Mouse (Mus musculus) limb, embryonic 15.5 days (tissue): ENCODE results near the gene Serbp1. TPM values are rescaled to one million over a fixed set of nuclear protein-coding genes. Genes with fewer than 3 reads are reported as not detected.

Source experiments
- ATAC-seq: fragments of 200-750 bp; cut with Nextera tagmentation; 2 replicates; pipeline ENCODE4 v1.8.0; 2017; ENCODE audit warnings: low read depth, moderate TSS enrichment; ENCODE audit not compliant: insufficient number of reproducible peaks, low FRiP score, low TSS enrichment
- H3K27ac ChIP-seq: fragments of 300-500 bp; sonication (generic); 2 replicates; pipeline ENCODE4 v1.5.1; 2015; ENCODE audit warnings: moderate library complexity, mild to moderate bottlenecking, inconsistent platforms
- H3K27me3 ChIP-seq: fragments of 300-500 bp; sonication (generic); 2 replicates; pipeline ENCODE4 v1.6.1; 2015; ENCODE audit warnings: inconsistent platforms
- H3K36me3 ChIP-seq: fragments of 300-500 bp; sonication (generic); 2 replicates; pipeline ENCODE4 v1.6.1; 2015; ENCODE audit warnings: inconsistent platforms
- H3K4me1 ChIP-seq: fragments of 300-500 bp; sonication (generic); 2 replicates; pipeline ENCODE4 v1.6.1; 2015; ENCODE audit warnings: inconsistent platforms
- H3K4me2 ChIP-seq: fragments of 300-500 bp; sonication (generic); 2 replicates; pipeline ENCODE4 v1.6.1; 2015; ENCODE audit warnings: mild to moderate bottlenecking, inconsistent platforms
- H3K4me3 ChIP-seq: fragments of 300-500 bp; sonication (generic); 2 replicates; pipeline ENCODE4 v1.5.1; 2015; ENCODE audit warnings: mild to moderate bottlenecking, inconsistent platforms
- H3K9ac ChIP-seq: fragments of 300-500 bp; sonication (generic); 2 replicates; pipeline ENCODE4 v1.6.1; 2015; ENCODE audit warnings: inconsistent platforms
- H3K9me3 ChIP-seq: fragments of 300-500 bp; sonication (generic); 2 replicates; pipeline ENCODE4 v1.6.1; 2016; ENCODE audit warnings: inconsistent platforms
- WGBS: fragments of 180-500 bp; shearing (Covaris S2); methylation state at CpG from one replicate; pipeline ENCODE4 v1.1.7; 2015; 5-methylcytosine and 5-hydroxymethylcytosine counted together
- polyA plus RNA-seq: library from polyadenylated mRNA; unstranded; fragments of >200 nt; fragmentation: Nextera tagmentation; extraction: Ambion mirVana; gene quantifications from 2 replicates; pipeline ENCODE4 v1.2.1, GENCODE M21; 2015

The Serbp1 gene
- polyA plus RNA-seq, 1 experiment from 2014 or later = 399 TPM

DNA sequence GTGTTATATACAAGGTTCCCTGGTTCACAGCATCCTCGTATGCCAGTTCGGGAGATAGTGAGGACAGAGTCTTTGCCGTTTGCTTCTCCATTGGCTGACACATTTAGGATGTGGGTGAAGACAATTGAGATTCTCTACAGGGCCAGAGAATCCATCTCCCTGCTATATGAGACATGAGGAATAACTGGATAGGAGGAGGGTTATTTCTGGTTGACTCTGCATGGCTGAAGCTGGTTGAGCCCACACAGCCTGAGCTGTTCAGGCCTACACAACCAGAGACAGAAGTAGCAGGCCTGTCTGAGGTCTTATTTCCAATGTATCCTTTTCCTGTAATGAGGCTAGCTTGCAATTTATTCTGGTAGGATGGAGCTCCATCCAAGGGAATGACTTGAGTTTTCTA lies 3.3 kb downstream of the Serbp1 start:
- Histone ChIP-seq H3K9me3 (no peaks in the 10 kb centered on the region), H3K9ac (no peak overlapping the region), H3K4me2 (no peak overlapping the region), H3K27me3 (no peaks in the 10 kb centered on the region), H3K27ac (no peak overlapping the region), H3K4me3 (no peak overlapping the region), H3K4me1 (no peaks in the 10 kb centered on the region), H3K36me3 (no peaks in the 10 kb centered on the region)
- ATAC-seq = no peak
- WGBS = 93% methylated on average over 3 of the region's 3 CpGs

DNA sequence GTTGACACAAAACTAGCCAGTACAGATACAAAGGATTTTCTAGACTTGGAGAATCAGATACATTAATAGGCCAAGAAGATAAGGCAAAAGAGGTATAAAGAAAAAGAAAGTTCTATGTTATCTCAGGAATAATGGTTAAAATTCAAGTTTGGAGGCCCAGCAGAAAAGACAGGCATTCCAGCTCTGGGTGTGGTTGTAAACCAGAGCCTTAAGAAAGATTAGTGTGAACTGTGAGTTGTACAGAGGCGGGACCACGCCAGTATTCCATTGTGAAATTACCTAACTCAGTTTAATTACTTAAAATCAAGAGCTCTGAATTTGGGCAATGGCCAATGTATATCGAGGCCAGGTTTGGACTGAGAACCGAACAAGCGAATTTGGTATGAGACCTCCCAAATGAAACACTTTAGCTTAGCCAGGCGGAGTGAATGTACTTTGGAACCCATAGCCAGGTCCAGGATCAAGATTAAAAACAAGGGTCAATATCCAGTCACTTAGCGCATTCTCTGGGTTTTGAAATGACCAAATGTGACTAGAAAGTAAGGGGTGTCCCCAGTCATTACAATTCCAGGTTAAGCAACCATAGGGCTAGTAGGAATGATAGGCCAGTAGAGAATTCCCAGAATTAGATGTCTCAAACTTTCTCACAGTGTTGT lies 5.9 kb downstream of the Serbp1 start:
- ATAC-seq = no peak
- Histone ChIP-seq H3K9me3 (no peaks in the 10 kb centered on the region), H3K9ac (no peak overlapping the region), H3K36me3 (no peaks in the 10 kb centered on the region), H3K4me2 (no peak overlapping the region), H3K4me3 (no peak overlapping the region), H3K4me1 (no peaks in the 10 kb centered on the region), H3K27me3 (no peaks in the 10 kb centered on the region), H3K27ac (no peak overlapping the region)
- WGBS = 80% methylated on average over 7 of the region's 7 CpGs

DNA sequence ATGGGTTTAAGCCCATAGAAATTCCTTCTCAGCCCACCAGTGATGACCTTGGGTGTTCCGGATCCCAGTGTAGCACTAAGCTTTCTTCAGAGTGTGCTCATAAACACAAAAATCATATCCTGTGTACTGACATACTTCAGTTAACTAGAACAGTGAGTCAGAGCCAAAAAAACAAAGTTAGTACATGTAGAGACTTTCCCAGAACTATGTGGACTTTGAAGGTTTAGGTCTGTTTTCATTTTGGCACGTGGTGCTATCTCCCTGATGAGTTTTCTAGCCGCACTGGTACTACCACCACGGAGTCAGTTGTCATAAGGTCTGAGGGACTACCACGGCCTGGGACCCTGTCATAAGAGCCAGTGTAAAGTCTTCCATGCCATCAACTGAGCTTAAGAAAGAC lies 6.5 kb downstream of the Serbp1 start:
- H3K9me3 ChIP-seq = no peaks in the 10 kb centered on the region
- no peak overlapping the region for H3K9ac ChIP-seq
- H3K4me3 ChIP-seq = no peak overlapping the region
- 77% methylated on average over 5 of the region's 5 CpGs for WGBS
- H3K4me1 ChIP-seq = no peaks in the 10 kb centered on the region
- no peaks in the 10 kb centered on the region for H3K27me3 ChIP-seq
- no peaks in the 10 kb centered on the region for H3K36me3 ChIP-seq
- ATAC-seq = no peak
- no peak overlapping the region for H3K27ac ChIP-seq
- H3K4me2 ChIP-seq = no peak overlapping the region

- WGBS = 87% methylated on average over 4 of the region's 4 CpGs
- Histone ChIP-seq H3K27me3 (no peaks in the 10 kb centered on the region), H3K9me3 (no peaks in the 10 kb centered on the region), H3K36me3 (no peaks in the 10 kb centered on the region), H3K4me2 (no peak overlapping the region), H3K4me3 (no peak overlapping the region), H3K9ac (no peak overlapping the region), H3K4me1 (no peaks in the 10 kb centered on the region), H3K27ac (no peak overlapping the region)
- ATAC-seq = no peak
Observed at GRCm38 (mm10) chr6:67251095-67251494, 13.1 kb downstream of the Serbp1 start.

GRCm38 (mm10) chr6:67264935-67265334 lies 27.0 kb downstream of the Serbp1 start:
- Histone ChIP-seq H3K9ac (no peak overlapping the region), H3K27me3 (no peaks in the 10 kb centered on the region), H3K4me2 (no peak overlapping the region), H3K27ac (no peak overlapping the region), H3K4me1 (peaks cover 6% of the 10 kb centered on the region), H3K36me3 (no peaks in the 10 kb centered on the region), H3K9me3 (no peaks in the 10 kb centered on the region), H3K4me3 (no peak overlapping the region)
- ATAC-seq = no peak
- 83% methylated on average over 7 of the region's 7 CpGs for WGBS

GRCm38 (mm10) chr6:67266159-67266657 lies 28.2 kb downstream of the Serbp1 start:
- peak; percentile 58 for ATAC-seq
- Histone ChIP-seq H3K4me2 (peak overlapping the region; percentile 68), H3K4me3 (peak overlapping the region; percentile 98), H3K9me3 (no peaks in the 10 kb centered on the region), H3K27ac (peak overlapping the region; percentile 93), H3K4me1 (peaks cover 6% of the 10 kb centered on the region), H3K27me3 (no peaks in the 10 kb centered on the region), H3K36me3 (no peaks in the 10 kb centered on the region), H3K9ac (peak overlapping the region; percentile 39; the same call in 1 of the 2 replicates)
- WGBS = under 1% methylated on average over 23 of the region's 23 CpGs

- under 1% methylated on average over 68 of the region's 68 CpGs for WGBS
- Histone ChIP-seq H3K9me3 (no peaks in the 10 kb centered on the region), H3K36me3 (peaks cover 4% of the 10 kb centered on the region), H3K4me3 (peak overlapping the region; percentile 98), H3K27ac (peak overlapping the region; percentile 93), H3K4me2 (peak overlapping the region; percentile 68), H3K4me1 (peaks cover 6% of the 10 kb centered on the region), H3K9ac (peak overlapping the region; percentile 99), H3K27me3 (no peaks in the 10 kb centered on the region)
- ATAC-seq = peak; percentile 99
Observed at GRCm38 (mm10) chr6:67266664-67267407, 28.9 kb downstream of the Serbp1 start.

DNA sequence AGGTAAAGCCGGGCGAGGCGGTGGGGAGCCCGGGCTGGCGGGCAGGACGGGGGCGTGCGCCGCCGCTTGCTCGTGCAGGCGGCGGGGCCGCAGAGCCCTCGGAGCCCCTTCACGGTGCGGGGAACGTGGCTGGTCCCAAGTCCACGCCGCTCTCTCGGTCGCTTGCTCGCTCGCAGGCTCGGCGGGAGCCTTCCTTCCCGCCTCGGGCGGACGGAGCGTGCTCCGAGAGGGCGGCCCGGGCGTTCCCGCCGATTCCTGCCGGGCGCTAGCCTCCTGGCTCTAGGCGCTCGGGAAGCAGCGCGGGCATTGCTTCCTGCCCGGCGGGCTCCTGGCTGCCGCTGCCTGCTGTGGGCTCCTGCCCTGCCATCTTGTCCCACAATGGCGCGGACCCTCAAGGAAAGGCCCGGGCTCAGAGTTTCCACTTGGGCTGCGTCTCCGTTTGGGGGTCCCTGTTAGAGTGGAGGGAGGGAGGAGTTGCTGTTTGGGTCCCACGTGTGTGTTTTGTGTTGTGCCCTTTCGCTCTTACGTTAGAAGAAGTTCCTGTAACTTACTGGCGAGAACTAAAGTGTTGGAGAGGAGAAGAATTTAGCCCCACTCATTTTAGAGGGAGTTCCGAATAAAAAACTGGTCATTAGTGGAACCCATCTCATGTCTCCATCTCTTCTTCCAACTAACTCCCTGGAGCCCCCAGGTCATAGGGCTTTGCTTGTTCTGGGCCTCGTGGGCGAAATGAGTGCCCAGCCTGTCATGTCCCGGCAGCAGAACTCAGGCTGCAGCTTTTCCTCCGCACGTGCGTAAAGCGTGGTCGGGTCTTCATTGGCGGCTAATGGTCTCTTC lies 29.6 kb downstream of the Serbp1 start:
- peaks cover 5% of the 10 kb centered on the region for H3K36me3 ChIP-seq
- 0 out of 2 replicates have a peak, but pooled peaks have one; percentile 12 for ATAC-seq
- peaks cover 6% of the 10 kb centered on the region for H3K4me1 ChIP-seq
- WGBS = under 1% methylated on average over 59 of the region's 65 CpGs
- H3K27ac ChIP-seq = peak overlapping the region; percentile 93
- peak overlapping the region; percentile 49 for H3K4me2 ChIP-seq
- H3K9me3 ChIP-seq = no peaks in the 10 kb centered on the region
- no peaks in the 10 kb centered on the region for H3K27me3 ChIP-seq
- H3K9ac ChIP-seq = peak overlapping the region; percentile 99
- peak overlapping the region; percentile 98 for H3K4me3 ChIP-seq

DNA sequence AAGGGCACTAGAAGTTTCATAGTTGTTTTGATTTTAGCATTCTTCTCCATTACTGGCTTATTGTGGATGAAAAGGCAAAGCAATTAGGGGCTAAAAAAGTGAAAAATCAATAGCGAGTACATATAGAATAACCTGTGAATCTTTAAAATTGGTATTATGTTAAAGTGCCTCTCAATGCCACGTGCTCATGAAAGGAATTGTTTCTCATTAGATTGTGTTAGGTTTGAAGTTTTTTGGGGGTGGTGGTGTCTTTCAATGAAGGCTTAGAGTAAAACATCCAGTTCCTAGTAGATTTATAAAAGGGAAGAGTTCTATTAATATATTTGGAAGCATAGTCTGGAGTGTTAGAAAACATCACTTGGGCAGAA lies 30.3 kb downstream of the Serbp1 start:
- peaks cover 6% of the 10 kb centered on the region for H3K4me1 ChIP-seq
- peaks cover 9% of the 10 kb centered on the region for H3K36me3 ChIP-seq
- H3K4me3 ChIP-seq = peak overlapping the region; percentile 98
- H3K27ac ChIP-seq = peak overlapping the region; percentile 39; the same call in 1 of the 2 replicates
- no peak for ATAC-seq
- peak overlapping the region; percentile 49 for H3K4me2 ChIP-seq
- 1% methylated on average over 2 of the region's 2 CpGs for WGBS
- no peaks in the 10 kb centered on the region for H3K27me3 ChIP-seq
- H3K9me3 ChIP-seq = no peaks in the 10 kb centered on the region
- peak overlapping the region; percentile 99 for H3K9ac ChIP-seq

DNA sequence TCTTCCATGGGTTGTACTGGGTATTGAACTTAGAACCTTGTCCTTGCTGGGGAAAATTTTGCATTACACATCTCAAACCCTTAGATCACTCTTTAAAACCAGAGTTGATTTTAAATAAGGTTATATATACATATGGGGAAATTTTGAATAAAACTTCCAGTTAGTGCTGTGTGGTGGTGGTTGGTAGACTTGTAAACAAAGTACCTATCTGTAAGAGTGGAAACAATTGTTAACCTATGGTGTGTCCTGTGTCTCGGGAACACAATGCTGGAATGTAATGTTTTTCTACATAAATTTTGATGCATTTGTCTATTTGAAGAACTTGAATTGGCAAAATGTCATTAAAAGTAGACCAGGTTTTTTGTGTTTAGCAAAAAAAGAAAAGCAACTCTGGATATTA lies 31.0 kb downstream of the Serbp1 start:
- H3K9ac ChIP-seq = no peak overlapping the region
- no peak for ATAC-seq
- H3K4me2 ChIP-seq = peak overlapping the region; percentile 49
- H3K36me3 ChIP-seq = peaks cover 13% of the 10 kb centered on the region
- 12% methylated on average over 1 of the region's 1 CpGs for WGBS
- H3K27ac ChIP-seq = no peak overlapping the region
- H3K9me3 ChIP-seq = no peaks in the 10 kb centered on the region
- no peaks in the 10 kb centered on the region for H3K27me3 ChIP-seq
- H3K4me1 ChIP-seq = peaks cover 6% of the 10 kb centered on the region
- peak overlapping the region; percentile 26 for H3K4me3 ChIP-seq

DNA sequence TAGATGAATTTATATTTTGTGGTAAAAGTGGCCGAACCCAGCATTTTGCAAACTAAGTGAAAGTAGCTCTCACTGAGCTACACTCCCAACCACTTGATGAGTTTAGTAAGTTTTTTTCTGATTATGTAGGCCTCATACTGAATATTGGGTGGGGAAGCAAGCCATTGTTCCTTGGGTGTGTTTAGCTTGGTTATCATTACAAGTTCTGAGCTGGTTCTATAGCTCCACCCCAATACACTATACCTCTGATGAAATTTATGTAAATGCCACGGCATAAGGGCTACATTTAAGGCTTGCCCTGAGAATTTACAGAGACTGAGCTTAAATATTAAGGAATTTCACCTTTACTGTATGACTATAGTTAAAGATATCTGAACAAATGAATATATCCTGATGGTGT lies 31.5 kb downstream of the Serbp1 start:
- 28% methylated on average over 2 of the region's 2 CpGs for WGBS
- H3K27ac ChIP-seq = no peak overlapping the region
- peaks cover 6% of the 10 kb centered on the region for H3K4me1 ChIP-seq
- H3K27me3 ChIP-seq = no peaks in the 10 kb centered on the region
- no peak overlapping the region for H3K9ac ChIP-seq
- peaks cover 13% of the 10 kb centered on the region for H3K36me3 ChIP-seq
- H3K4me3 ChIP-seq = peak overlapping the region; percentile 26
- no peak for ATAC-seq
- no peaks in the 10 kb centered on the region for H3K9me3 ChIP-seq
- peak overlapping the region; percentile 49 for H3K4me2 ChIP-seq
